Mouse (Mus musculus): ENCODE results near the gene 5730596B20Rik. TPM values are rescaled to one million over a fixed set of nuclear protein-coding genes. Genes with fewer than 3 reads are reported as not detected.

Gene 5730596B20Rik
- total and polyA plus RNA-seq, 3 experiments, result 0.04 to 0.41 (median 0.35) TPM

DNA sequence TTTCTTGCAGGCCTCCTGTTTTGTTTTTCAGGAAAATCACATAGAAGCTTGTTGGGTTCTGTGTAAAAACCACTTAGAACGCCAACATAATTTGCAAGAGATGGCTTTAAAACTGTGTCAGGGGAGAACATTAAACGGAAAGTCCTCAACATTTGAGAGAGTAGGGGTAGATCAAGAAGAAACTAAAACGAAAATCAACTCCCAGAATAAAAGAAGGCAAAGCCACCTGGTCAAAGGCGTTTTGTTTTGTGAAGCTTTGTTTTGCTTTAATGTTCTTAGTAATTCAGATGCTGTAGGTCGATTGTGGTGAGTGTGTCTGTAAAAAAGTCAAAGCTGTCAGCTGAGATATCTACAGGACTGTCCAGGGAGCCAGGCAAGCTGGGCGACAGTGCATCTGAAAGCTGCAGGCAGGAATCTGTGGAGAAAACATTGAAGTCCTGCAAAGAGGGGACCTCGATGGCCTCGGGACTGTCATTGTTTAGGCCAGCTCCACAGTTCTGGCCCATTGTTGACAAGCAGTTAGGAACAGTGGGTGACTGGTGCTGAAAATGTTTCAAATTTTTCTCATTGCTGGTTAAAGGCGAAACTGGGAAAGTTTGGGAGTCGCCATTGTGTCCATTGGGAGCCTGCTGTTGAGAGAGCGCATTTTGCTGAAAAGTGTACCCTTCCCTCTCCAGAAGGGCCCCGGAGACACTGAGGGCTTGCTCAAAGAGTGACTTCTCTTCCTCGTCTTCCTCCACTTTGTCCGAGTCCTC is 14.5 kb upstream of the 5730596B20Rik start:
- DNase-seq, result peak; percentile 48

DNA sequence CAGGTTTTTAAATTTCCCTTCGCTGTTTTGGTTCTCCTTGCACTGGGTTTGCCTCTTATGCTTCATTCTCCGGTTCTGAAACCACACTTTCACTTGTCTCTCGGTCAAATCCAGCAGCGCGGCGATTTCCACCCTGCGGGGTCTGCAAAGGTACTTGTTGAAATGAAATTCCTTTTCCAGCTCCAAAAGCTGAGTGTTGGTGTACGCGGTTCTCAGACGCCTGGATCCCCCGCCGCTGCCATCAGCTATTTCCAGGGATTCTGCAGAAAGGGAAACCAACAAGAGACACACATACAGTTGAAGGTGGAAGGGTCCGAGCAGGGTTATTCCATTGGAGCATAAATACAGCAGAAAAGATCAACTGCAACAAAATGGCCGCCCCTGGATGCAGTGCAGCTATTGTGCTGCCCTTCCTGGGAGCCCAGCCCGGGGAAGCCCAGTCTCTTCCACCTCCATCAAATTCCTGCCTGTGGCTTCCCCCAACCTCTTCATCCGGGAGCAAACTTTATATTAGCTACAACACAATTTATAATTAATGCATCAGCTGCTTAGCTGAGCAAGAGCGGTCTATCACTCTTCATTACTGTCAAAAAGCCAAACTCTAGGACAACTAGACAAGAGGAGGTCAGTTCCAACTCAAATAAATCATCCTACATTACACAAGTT is 13.8 kb upstream of the 5730596B20Rik start:
- DNase-seq, result peak; percentile 55

DNA sequence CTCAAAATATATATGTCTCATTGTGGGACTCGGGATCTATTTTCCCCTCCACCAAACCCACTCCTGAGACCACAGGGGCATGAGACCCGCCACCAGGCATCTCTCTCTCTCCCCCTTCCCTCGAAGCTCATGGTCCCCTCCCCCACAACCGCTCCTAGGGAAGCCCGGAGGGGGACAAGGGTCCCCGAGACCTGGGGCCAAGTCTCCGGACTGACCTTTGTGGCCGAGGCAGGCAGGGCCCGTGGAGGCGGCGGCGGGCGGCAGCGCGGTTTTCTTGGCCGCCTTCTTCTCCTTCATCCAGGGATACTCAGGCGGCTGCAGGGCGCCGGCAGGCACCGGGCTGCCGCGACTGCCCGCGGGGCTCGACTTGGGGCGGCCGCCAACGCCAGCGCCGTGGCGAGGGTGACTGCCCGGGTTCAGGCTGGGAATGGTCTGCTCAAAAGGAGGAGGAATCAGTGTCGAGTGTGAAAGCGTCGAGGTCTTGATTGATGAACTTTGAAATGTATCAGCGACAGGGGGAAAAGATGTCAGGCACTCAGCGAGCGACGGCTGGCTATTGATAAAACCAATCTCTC is 13.2 kb upstream of the 5730596B20Rik start:
- DNase-seq, result peak; percentile 65

DNA sequence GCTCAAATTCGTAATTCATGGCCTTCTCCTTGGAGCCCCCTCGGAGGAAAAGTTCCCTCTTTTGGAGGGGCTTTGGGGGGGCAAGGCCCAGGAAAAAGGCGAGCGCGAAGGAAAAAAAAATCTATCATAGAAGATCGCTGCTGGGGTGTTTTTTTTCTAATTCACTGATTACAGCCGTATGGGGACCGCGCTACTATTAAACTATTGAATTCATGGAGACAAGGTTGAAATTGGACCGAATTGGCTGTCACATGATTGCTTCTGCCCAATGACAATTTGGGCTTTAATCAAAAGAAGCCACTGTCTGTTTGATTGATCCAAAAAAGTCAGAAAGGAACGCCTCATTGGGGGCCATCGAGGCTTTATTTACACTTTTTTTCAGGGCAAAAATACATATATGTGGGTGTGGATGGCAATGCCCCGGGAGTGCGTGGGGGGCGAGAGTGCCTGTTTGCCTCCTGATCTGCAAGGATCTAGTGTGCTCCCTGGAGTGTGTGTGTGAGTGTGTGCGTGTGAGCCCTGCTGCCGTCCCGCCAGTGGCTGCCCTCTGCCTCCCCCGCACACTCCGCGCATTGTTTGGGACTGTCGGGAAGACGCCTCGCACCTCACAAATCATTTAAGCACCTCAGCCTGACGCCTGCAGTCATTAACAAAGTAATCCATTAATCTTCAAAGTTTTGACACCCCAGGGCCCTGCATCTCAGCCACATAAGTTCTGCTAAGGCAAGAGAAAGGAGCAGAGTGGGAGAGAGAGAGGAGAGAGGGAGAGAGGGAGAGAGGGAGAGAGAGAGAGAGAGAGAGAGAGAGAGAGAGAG is 12.5 kb upstream of the 5730596B20Rik start, which contains the start of gene Hoxa2:
Hoxa2 (minus strand) TSS at position 206 of the 815 bp plus-strand sequence.
- peak; percentile 69 for DNase-seq

DNA sequence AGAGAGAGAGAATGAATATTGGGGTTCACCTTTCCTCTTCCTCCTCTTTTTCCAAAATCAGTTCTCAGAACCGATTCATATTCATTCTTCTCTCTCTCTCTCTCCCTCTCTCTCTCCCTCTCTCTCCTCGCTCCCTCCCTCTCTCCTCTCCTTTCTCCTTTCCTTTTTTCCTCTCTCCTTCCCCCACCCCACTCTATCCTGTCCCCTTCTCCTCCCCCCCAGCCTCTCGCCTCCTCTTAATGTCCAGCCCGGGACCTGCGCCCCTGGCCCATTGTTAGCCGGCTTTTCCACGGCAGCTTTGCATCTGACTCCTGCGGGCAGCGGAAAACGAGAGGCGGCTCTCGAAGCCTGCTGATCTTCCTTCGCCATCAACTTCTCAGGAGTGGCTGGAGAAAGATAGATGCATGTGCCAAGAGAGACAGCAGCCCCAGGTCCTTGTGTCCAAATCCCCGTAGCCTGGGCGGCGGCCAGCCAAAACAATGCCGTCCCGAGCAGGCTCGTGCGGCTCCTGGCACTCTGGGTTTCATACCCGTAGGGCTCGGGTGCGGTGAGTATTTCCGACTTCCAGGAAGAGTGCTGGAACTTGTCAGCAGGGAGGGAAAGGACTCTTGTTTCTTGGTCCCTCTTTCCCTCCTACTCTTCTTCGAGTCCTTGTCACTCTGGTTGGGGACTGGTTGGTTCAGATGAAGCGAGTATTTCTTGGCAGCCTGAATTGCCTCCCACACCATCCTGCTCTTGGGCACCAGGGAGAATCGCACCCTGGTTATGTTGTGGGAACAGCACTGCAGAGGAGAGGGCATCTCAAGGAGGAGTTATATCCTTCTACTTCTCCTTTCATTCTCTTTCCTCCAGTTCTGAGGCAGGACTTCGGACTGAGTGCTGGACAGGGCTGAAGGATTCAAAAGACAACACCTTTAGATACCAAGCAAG is 11.6 kb upstream of the 5730596B20Rik start:
- peak; percentile 71 for DNase-seq

DNA sequence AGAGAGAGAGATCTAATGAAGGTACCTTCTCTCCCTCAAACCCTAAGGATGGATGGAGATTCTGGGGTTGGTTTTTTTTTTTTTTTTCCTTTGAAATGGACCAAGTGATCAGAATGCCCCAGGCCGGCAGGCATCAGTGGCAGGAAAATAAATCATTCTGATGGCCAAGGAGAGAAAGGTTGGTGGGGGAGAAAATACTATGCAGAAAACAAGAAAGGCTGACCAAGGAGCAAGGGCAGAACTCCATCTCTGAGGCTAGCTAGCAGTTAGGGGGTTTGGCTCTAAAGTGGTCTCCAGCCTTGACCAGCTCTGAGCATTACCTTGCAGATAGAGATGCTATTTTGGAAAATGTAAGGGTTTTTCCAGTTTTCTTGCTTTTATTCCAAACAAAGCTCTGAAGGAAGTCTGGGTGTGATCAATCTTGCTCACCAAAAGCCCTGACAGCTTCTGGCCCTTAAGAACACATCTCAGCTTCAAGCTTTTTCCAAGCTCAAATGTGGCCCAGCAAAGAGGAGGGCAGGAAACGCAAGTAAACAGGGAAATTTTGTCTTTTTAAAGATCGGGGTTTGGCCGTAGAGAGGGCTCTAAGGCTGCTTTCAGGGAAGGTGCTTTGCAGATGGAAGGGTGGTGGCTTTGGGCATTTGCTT is 10.7 kb upstream of the 5730596B20Rik start:
- DNase-seq, result peak; percentile 27

DNA sequence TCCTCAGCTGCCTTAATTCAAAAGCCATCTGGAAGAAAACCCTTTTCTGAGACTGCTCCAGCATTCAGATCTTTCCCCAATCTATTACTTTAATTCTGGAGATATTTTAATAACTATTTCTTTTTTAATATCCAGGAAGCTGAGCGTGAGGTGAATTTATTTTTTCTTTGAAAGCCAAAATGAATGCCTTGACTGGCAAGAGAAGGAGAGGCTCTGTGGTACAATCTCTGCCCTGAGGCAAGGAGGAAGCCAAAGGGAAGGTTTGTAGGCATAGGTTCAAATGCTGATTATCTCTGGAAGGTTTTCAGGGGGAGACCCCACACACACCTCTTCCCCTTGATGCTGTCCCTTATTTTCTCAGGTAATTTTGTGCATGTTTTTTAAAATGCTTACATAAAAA is 10.1 kb upstream of the 5730596B20Rik start:
- DNase-seq, result no peak

DNA sequence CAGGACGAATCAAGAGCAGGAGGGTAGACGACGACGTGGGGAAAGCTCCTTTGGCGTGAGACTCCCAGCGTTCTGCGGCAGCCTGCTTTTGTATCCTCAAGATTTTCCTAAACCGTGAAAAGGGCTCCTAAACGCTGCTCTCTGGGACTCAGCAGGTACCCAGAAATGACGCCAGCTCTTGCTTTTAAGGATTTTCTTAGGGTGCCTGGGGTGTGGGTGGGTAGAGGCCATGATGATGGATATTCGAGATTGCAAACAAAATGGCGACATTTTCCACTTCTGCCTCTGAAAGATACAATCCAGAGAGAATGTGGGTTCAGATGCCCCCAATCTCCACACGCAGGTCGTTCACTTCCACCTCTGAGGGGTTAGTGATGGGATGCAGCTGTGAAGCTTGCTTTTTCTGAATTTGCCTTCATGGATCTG is 9.5 kb upstream of the 5730596B20Rik start:
- no peak for DNase-seq

DNA sequence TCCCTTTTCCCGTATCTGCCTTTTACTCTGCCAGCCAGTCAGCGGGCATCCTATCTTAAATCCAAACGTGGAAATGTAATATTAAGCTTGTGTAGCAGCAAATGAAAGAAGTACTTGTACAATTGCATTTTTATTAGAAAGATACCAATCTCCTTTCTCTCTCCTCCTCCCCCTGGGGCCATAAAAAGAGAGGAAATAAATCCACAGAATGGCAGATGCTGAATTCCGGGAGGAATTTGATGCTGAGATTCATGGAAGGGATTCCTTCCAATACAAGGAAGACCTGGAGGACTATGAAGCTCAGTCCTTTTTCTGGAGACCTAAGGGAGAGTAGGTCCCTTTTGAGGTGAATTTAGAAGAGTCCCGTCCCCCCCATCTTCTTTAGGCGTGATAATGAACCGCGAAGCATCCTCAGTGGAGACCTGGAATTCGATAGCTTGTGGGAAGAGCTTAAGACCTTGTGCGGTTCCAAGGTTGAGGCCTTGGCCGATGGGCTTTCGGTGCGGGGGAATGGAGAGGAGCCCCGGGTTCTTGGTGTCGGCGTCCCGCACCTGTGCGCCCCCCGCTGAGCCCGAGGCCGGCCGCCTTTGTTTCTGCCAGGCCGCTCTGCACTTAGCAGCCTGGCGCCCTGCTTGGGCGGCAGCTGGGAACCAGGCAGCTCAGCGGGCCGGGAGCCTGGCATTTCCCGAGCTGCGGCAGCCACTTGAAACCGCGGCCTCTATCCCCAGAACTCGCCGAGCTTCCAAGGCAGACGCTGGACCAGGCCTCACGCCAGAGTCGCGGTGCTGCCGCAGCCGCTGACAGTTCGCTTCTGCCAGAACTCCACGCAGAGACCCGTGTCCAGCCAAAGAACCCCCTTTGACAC is 8.9 kb upstream of the 5730596B20Rik start:
- peak; percentile 59 for DNase-seq

DNA sequence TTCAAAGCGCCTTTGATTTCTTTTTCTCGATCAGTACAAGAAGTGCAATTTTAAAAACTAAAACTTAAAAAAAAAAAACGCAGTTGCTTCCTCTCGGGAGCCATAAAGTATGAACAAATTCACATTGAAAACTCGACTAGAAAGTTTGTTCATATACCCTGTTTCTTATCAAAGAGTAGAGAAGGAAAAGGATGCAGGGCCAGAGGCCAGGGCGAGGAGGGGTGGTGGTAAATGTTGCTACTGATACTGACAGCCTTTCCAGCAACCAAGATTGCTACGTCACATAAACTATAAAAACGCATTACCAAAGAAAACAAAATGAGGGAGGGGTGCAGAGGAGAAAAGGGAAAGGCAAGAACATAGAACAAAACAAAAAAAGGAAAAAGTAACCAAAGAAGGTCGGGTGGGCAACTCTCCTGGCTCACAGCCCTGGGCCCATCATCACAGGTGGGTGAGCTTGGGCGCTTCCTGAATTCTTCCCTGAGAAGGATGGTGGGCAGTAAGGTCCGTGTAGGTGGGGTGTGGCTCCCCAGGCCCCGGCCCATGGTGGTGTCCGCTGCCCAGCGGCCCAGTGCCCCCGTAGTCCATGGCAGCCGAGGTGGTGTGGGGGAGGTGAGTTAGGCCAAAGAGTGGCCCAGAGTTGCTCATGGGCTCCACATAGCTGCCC is 7.7 kb upstream of the 5730596B20Rik start:
- DNase-seq, result no peak

DNA sequence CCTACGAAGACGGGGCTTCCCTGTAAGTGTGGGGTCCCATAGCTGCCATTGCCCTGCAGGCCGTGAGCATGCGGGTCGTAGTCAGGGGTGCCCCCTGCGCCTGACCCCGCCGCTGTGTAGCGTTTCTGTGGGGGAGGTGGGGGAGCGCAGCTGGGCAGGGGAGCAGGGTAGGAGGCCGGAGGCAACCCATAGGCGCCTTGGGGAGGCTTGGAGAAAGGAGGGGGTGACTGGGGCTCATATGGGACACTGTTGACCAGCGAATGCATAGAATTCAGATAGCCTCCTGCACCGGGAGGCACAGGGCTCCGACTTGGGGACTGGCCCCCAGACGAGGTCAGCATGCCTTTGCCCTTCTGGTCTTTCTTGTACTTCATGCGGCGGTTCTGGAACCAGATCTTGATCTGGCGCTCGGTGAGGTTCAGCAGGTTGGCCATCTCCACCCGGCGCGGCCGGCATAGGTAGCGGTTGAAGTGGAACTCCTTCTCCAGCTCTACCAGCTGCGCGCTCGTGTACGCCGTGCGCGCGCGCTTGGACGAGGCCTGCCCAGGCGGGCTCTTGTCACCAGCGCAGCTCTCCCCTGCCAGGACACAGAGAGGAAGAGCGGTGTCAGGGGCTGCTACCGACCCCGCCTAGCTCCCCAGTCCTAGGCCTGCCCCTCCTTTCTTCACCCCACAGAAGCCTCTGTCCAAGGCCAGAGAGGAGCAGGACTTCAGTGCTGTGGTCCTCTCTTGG is 7.0 kb upstream of the 5730596B20Rik start:
- DNase-seq, result peak; percentile 68

DNA sequence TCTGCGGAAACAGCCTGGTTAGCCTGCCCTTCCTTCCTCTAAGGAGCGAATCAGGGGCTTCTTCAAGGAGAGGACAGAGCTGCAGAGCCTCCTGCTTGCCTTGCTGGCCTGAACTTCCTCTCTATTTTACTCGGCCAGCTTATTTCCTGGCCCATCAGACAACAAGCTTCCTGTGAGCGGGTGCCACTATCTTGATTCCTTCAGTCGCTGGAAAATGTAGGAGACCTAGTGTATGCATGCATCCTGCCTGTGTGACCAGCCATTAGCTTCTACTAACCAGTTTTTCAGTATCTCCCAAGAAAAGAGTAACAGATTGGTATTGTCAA is 6.4 kb upstream of the 5730596B20Rik start:
- DNase-seq, result no peak

DNA sequence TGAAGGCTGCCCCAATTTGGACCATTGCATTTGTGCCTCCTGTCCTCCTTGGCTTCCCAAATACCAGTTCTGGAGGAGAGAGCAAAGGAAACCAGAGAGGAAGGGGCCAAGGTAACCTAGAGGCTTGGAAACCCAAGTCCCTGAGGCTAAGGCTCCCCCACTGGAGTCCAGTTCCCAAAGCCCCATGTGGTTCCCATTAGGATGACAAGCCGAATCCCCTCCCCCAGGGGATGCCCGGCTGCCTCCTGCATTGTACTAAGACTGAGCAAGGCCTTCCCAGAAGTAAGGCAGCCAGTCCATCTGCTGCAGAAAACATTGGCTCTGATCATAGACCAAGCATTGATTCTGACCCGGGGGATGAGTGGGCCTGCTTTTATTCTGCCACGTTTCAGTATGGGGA is 6.0 kb upstream of the 5730596B20Rik start:
- DNase-seq, result no peak

DNA sequence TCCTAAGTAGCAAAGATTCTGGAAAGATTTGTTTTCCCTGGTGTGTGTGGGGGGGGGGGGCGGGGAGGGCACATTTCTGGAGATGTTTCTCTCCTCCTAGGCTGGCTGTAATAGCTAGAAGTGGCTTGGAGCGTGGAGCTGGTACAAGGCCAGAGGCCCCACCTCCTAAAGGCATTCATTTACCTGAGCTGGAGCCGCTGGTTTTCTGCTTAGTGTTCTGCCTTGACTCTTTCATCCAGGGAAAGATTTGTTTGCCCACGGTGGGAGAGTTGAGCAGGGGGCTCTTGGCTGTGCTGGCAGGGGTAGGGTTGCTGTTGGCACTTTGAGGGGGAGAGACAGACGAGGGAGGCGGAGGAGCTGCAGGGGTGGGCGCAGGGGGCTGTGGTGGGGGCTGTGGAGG is 5.4 kb upstream of the 5730596B20Rik start:
- DNase-seq, result no peak

DNA sequence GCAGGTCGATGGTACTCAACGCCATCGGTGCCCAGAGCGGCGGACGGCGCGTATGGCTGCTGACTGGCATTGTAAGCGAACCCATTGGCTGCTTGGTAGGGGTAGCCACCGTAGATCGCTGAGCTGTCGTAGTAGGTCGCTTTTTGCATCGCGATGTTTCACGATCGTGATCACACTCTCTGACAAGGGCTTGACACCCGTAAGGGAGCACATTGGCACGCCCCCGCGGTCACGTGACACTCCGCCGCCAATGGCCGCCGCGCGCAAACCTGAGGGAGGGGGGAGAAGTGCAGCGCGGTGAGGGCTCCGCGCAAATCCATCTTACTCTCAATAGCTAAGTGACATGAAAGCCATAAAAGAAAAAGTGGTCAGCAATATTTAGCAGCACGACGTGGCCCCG is 4.8 kb upstream of the 5730596B20Rik start:
- DNase-seq, result peak; percentile 94

DNA sequence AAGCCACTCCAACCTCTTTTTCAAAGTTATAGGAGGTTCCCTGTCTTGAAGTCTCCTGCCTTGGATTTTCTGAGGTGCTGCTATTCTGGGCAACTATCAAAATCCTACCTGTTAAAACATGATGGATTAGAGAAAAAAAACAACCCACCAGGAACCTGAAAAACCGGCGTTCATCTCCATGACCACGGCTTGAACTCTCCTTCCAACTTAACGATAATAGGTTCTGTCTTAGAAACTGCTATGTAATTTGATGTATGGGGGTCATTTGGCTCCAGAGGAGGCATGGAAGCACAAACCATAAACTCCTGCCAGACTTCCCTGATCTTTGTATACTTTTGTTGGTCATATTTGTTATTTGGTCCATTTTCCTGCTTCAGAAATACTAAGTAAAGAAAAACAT is 3.6 kb upstream of the 5730596B20Rik start:
- DNase-seq, result no peak

DNA sequence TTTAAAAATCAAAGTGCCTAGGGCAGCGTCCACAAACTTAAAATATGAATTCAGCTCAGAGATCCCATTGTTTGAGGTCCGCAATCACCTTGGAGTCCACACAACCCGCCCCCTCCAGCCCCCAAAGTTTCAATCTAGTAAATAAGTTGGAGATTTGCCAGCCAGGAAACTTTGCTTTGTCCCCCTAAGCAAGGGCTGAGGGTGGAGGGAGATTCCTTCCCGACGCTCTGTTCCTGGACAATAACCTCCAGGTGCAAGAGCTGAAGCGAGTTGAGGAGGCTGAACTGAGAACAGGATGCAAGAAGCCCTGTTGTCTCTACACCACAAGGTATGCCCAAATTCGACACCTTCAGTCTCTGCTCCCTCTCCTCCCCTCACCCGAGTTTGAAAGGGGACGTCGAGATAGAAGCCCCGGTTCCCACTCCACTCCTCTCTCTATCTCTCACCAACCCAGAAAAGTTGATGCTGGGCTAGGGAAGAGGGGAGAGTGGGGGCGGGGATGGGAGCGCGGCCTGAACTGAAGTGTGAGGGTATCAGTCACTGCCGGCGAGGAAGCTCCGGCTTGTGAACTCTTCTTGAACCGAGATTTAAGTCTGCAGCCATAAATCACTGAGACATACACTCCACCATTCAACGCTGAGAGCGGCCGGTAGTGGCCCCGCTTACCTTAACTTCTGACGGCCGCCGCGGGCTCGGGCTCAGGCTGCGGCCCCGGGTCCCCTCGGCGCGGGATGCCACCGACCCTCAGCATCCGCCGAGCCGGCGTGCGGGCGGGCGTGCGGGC is 2.1 kb upstream of the 5730596B20Rik start:
- DNase-seq, result peak; percentile 67

DNA sequence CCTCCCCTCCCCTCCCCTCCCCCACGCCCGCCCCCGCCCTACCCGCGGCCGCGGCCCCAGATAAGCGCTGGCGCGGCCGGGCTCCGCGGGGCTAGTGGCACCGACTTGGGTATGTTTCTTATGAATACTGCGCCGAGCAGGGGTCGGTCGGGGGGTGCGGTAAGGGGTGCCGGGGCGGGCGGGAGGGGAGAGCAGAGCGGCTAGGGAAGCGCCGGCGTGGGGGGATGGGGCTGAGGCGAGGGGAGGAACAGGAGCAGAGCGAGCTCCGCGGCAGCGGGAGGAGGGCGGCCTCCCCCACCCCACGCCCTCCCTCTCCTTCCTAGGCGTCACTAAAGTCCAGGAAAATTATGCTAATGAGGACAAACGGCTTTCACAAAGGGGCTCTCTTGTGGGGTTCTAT is 1.4 kb upstream of the 5730596B20Rik start:
- peak; percentile 60 for DNase-seq

All from adrenal gland, adult 2 months (tissue).